Mouse (Mus musculus): ENCODE measurements around the gene Tmem132e. TPM values are rescaled to one million over a fixed set of nuclear protein-coding genes. Genes with fewer than 3 reads are reported as not detected.

Gene Tmem132e
- polyA plus RNA-seq, 1 experiment from 2014 or later = 0.93 TPM

Other genes starting within 250 kb of the Tmem132e start
- not detected in 2 replicates for gene Ccl1, start 83.2 kb upstream of the Tmem132e start, polyA plus RNA-seq (2016; fragmentation: Nextera tagmentation; extraction: Ambion mirVana)

Measured in midbrain, embryonic 10.5 days (tissue).